Mouse (Mus musculus) cerebellum, postnatal 25 days (tissue): ENCODE data around the gene Tcf3.

Experiments
- DNase-seq, 2 experiments: peaks; one replicate each; pipeline ENCODE4 v3.0.0; 2021; ENCODE audit warnings: mixed read lengths in 2 of 2

Tcf3 gene

DNA sequence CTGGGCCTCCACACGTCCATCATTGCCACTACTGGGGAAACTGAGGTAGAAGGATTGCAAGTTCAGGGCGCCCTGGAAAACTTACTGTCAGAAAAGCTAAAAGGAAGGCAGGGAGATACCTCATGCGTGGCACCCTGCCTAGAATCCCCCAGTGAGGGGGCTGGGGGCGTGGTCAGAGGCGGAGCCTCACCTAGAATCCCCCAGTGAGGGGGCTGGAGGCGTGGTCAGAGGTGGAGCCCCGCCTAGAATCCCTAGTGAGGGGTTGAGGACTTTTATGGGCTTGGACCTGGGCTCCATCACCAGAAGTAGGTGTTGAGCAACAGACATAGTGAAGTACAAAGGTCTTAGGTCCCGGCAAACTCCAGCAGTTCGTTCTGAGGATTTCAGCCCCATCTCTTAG is 2.8 kb upstream of the Tcf3 start:
- DNase-seq: peak in 1 of 2 experiments; percentile 50

DNA sequence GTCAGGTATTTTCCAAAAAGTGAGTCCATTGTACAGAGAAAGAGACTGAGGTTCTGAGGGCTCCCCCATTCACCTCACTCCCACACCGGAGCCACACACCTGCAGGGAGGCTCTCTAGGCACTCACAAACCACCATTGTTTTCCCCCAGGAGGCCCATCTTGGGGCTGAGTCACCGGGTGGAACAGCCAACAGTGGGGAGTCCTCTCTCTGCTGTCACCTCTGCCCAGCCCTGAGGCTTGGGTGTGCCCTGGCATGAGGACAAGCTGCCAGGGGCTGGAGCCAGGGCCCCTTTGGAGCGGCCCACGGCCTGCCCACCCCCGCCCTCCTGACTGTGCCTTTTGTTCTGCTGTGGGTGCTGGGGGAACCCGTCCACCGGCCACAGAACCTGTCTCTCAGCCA is 2.3 kb upstream of the Tcf3 start:
- peak in 1 of 2 experiments; percentile 18 for DNase-seq

DNA sequence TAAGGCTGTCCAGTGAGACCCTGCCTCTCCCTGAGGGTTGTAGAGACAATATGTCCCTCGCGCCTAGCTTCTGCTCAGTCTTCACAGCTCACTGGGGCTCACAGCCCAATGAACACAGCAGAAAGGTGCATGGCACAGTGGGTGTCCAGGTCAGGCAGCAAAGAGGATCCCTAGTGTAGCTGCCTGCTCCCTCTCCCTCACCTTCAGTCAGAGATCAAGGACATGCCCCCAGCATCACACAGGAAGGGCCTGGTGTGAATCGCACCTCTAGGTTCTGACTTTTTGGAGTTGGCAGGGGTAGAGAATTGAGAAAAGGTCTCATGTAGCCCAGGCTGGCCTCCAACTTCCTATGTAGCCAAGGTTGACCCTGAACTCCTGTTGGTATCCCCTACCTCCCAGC is 1.4 kb upstream of the Tcf3 start:
- DNase-seq: peak in 1 of 2 experiments; percentile 36

DNA sequence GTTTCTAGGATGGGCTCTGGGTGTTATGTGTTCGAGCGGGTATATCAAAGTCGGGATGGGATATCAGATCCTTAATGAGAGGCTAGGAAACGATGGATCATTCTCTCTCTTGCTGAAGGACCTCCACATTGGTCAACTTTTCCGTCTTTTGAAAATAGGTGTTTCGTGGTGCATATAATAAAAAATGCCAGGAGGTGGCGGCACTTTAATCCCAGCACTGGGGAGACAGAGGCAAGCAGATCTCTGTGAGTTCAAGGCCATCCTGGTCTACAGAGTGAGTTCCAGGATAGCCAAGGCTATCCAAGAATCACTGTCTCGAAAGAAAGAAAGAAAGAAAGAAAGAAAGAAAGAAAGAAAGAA is 766 bp upstream of the Tcf3 start:
- DNase-seq: no peak

DNA sequence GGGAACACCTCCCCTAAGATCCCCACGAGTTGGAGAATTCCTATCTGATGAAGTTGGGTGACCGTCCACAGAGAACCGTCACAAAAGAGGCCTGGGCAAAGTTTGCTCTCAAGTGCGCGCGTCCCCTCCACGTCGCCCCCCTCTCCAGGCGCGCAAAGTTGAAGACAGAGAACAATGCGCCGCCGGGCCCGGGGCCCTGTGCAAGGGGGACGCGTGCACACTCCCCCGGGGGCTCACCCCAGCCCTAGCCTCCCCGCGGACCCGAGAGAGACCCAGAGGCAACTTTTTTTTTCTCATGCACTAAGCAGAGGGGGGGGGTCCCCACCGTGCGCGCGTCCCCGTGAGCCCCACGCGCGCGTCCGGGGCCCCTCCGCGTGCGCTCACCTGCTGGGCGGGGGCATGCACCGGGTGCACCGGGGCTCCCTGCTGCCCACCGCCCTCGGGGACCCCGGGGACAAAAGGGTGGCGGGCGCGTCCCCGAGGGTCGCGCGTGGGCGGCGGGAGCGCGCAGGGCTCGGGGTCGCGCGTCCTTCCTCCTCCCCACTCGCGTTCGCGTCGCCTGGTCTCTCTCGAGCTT is 423 bp downstream of the Tcf3 start:
- no peak for DNase-seq

DNA sequence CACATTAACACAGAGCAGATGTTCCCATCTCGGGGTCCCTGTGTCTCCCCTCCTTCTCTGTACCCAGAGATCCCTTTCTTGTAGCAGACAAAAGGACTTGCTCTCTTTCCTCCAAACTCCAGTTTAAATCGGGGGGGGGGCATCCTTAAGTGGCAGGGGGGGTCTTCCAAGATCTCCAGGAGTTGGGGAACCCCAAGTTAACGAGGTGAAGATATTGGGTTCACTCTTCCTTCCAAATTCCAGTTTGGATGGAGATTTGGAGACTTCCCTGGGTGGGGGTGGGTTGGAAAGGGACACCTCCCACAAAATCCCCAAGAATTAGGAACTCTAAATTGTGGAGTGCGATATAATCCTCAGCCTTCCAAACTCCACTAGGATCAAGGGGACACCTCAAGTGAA is 1.1 kb downstream of the Tcf3 start:
- no peak for DNase-seq

DNA sequence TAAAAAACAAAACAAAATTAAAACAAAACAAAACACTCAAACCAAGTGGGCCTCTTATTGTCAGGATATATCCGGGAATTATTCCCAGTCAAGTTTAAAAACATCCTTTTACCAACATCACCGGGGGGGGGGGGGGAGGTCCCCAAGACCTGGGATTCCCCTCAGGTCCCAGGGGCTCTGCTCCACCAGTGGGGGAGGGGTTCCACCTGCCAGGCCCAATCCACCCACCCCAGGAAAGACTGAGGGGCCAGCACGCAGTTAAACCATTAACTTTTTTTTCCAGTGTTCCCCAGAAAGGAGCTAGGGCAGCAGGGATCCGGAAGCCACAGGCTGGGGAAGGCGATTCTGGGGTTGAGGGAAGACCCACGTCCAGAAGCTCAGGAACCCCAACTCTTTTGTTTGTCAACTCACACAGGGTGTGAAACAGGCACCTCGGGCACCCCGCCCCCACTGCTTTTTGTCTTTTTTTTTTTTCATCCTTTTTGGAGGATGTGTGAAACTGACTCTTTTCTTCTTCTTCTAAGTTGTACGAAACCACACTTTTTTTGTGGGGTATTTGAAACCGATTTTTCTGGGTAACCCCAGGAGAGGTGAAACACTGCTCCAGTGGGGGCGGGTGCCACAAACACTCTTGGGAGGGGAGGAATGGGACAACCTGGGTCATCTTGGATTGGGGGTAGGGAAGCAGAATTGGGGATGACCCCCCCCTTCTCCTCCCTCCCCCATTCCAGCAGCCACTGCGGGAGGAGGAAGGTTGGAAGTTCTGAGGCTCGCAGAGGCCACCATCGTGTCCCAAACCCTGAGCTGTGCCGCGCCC is 1.7 kb downstream of the Tcf3 start:
- DNase-seq: peak in 1 of 2 experiments; percentile 28

DNA sequence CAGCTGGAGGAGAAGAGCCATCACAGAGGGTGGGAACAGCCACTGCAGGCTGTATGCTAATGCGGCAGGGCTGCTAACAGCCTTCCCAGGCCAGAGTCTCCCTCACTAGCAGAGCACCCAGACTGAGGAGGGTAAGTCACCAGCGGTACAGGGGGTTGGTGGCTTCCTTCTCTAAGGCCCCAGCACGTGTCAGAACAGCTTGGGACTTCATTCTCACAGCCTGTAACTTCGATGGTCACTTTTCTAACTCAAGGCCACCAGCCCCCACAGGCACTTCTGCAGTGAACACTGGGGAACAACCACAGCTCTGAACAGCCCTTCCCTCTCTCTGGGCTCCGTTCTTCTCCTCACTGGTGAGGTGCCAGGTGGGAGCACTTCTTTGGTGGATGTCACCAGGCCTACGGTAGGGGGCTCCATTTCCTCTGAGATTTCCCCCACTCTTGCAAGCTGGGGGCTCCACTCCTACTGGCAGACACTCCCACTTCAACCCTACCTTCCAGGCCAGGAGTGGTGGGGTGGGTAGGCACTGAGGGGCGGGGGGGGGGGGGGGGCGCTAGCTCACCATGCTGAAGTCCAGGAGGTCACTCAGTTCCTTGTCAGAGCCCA is 3.0 kb downstream of the Tcf3 start:
- peak in 1 of 2 experiments; percentile 19 for DNase-seq

DNA sequence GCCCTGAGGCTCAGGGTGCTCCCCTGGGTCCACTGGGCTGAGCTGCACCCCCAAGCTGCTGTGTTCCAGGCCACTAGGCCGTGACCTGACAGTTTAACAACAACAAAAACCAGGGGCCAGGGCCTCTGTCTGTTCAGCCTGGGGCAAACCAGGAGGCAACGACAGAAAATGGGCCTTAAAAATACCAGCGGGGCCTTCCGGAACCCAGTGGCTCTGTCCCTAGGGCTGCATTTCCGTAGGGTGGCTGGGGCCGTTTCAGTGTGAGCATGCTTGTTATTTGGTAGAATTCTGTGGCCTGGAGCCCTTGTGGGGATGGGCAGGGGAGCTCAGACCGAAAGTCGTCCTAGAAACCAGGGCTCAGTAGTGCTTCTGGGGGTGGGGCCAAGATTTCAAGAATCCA is 3.6 kb downstream of the Tcf3 start:
- peak in 1 of 2 experiments; percentile 22 for DNase-seq

DNA sequence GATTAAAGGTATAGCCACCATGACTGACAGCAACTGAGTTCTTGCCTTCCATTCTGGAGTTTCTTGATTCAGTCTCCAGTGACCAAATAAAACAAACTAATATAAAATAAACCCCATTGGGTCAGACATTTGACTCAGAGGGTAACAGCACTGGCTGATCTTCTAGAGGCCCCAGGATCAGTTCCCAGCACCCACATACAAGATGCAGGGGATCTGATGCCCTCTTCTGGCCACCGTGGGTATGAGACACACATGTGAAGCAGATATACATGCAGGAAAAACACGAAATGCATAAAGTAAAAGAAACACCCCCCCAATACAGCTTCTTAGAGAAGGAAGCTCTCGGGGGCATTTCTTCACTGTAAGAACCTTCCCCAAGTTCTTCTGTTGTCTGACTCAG is 8.4 kb downstream of the Tcf3 start:
- peak in 1 of 2 experiments; percentile 12 for DNase-seq

DNA sequence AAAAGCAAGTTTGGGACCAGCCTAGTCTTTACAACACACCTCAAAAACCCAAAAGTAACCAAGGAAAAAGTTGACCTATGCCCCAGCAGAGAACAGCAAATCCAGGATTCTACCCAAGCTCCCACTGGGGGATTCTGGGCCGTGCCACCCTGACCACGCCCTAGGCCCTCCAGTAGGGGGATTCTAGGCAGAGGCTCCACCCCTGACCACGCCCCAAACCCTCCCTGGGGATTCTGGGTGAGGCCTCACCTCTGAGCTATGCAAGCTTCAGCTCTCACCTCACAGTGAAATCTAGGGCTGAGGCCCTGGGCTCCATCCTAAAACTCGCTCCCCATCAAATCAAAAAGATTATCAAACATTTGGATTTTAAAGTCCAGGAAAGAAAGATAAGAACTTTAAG is 9.9 kb downstream of the Tcf3 start:
- peak in 1 of 2 experiments; percentile 37 for DNase-seq

DNA sequence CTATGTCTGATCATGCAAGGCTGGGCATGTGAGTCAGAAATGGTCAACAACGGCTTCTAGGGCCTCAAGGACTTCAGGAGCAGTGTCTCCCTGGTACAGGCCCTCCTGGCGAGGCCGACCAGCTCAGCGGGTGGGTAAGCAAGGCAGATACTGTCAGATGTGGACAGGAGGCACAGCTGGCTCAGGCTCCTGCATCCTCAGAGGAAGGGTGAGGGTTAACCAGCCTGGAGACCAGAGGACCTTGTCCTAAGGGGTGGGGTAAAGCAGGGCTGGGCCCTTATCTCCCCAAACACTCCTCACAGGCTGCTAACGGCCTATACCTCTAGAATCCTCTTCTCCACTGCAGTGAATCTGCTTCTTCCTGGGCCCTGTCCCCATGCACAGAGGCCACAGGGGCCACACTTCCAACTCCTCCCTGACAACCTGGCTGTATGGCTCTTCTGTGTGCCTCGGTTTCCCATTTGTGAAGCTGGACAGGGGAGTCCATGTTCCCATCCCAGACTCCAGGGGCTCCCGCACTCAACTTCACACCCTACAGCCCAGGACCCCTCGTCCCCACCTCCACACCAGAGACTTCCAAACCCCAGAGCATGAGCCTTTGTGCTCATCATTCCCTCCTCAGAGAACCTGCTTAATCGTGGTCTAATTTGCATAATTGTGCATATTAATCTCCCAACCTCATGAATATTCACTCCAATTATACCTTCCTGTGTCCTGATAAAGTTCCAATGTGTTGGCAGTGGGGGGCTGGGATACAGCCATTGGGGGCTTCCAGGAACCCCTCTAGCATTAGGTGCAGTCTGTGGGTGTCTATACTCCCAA is 11.6 kb downstream of the Tcf3 start:
- peak in 1 of 2 experiments; percentile 16 for DNase-seq

DNA sequence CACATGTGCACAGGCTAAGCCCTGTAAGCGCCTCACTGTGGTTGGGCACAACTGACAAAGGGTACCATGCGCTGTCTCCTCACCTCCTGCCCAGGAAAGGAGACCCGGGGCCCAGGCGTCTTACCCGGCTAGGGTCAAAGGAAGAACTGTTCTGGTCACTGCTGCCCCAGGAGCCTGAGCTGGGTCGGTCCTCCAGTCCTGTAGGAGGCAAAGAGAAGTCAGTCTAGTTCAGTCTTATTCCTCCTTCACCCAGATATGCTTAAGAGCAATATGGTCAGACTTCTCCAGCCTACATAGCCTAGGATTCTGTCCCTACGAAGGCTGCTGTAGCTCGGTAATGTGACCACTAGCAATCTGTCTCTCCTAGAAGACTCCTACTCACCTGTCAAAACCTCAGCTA is 12.2 kb downstream of the Tcf3 start:
- peak in 1 of 2 experiments; percentile 19 for DNase-seq

DNA sequence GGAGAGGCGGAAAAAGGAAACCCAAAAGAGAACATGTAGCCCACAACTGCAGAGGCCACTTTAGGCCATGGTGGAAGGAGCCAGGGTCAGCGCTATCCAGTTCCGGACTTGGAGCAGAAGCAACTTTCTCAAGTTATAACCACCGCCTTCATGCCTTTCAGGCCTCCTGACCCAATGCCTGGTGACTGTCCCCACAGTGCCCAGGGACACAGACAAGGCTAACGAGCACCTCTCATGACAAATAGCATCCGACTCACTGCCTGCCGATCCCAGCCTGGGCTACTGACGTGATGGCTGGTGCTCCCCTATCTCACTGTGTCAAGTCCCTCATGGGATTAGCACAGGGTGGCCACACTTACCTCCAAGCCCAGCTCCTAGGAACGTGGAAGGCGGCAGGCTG is 12.7 kb downstream of the Tcf3 start:
- DNase-seq: peak in 1 of 2 experiments; percentile 7

DNA sequence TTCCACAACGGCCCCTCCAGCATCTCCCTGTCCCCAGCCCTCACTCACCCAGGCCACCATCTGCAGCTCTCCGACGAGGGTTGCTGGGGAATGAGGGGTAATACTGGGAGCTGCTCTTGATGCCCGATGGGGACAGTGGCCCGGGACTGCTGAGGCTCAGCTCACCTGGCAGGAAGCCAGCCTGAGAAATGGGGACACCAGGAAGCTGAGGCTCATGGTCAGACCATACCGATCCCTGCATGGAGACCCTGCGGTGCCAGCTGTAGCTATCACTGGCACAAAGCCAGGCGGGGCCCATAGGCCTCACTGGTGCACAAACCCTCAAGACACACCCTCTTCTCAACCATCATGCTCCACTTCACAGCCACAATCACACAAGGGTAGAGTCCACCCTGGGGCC is 14.0 kb downstream of the Tcf3 start:
- DNase-seq: peak; percentile 59 to 69

DNA sequence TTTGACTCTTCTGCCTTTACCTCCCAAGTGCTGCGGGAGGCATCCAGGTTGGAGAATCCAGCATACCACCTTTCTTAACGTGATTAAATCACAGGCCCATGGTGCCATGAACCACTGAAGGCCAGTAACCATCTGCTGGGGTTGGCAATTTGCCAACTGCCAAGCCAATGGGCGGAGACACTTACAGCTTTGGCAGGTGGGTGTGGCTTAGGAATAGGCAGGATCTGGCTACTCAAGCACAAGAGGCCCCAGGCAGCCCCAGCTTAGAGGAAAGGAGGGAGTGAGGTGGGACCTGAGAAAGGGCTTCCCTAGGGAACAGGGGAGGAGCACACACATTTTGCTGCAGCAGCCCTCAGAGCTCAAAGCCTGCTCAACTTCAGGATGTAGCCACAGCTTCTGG is 15.1 kb downstream of the Tcf3 start:
- DNase-seq: peak; percentile 90 to 91

DNA sequence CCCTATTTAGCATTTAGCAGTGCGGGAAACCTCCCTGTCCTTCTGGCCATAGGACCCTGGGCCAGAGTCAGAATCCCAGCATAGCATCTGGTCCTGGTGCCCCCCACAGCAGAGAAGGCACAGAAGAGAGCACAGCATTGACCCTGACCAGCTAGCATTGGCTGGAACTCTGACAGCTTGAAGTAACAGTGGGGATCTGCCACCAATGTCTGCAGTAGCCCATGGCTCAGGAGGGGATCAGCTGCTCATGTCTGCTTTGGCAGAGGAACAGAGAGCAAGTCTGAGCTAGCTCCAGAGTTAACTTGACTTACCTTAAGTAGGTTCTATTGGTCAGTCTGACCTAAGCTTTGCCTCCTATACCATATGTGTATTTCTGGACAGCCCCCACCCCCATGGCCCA is 15.6 kb downstream of the Tcf3 start:
- peak in 1 of 2 experiments; percentile 59 for DNase-seq

DNA sequence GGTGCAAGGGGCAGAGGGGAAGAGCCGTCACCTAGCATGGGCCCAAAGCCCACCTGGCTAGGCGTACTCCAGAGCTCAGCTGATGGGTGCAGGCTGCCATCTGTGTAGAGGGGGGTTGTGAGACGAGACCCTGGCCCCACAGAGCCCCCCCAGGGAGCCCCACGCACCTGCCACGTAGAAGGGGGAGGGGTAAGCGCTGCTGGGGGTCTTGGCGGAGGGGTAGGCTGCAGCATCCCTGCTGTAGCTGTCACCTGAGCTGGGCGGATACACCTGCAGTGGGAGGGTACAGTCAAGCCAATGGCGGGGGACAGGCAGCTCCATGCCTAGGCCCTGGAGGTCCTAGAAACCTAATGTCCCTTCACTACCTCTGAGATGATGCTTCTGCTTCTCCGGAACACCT is 16.1 kb downstream of the Tcf3 start:
- DNase-seq: peak in 1 of 2 experiments; percentile 57

DNA sequence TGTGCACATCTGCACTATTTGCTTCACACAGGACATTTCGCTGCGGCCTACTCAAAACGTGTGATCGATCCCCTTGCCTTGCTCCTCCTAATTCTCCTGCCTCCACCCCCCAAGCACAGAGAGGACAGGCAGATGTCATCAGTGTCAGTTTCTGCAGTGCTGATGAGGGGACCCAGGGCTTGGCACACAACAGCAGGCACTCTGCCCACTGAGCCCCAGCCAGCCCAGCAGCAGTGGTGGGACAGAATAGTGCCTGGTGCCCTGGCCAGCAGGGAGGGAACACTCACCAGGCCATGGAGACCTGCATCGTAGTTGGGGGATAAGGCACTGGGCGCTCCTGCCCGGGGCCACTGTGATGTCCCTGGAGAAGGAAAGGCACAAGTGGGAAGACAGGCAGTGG is 17.9 kb downstream of the Tcf3 start:
- peak in 1 of 2 experiments; percentile 50 for DNase-seq

DNA sequence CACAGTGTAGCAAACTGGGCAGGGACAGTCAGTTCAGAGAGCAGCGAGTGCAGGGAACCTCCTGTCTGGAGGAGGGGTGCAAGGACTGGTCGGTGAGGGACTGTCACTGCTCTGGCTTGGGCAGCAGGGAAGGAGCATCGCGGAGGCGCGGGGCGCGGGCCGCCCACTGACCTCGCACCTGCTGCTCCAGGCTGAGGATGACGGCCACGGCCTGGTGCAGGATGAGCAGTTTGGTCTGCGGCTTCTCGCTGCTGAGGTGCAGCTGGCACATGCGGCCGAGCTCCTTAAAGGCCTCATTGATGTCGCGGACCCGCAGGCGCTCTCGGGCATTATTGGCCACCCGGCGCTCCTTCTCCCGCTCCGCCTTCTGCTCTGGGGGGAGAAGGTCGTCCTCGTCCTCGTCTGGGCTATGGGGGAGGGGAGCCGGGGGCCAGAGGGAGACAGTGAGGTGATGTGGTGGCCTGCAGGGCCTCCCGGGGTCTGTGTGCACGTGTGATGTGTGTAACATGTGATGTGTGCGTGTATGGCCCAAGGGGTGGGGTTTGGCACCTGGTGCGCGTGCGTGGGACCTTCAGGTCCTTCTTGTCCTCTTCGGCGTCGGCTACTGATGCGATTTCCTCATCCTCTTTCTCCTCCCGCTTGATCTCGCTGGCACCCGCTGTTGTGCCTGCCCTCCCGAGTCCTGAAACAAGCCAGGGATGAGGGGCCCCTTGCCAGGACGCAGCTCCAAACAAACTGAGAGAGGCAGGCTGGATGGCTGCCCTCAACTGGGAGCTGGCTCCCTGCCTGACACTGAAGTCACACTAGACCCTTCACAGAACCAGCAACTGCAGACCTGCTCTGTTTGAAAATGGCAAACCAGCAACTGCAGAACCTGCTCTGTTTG is 20.5 kb downstream of the Tcf3 start:
- DNase-seq: peak; percentile 92 to 94

DNA sequence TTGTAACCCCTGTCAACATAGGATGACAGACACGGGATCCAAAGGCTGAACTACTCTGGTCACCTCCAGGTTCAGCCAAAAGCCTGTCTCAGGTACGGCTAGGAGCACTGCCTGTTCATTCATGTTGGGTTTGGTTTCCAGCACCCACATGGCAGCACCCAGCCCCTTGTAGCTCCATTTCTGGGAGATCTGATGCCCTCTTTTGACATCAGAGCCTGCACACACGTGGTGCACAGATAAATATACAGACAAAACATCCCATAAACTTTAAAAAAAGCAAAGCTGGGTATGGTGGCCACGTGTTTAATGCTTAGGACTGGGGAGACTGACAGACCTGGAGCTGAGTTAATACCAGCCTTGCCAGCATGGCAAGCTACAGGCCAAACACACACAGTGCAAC is 25.5 kb downstream of the Tcf3 start:
- no peak for DNase-seq
